Mouse (Mus musculus) liver, embryonic 12.5 days (tissue): Measurements from ENCODE around the gene 9430097D07Rik. TPM values are rescaled to one million over a fixed set of nuclear protein-coding genes. Genes with fewer than 3 reads are reported as not detected.

Experiments used
- ATAC-seq: fragments of 200-750 bp; cut with Nextera tagmentation; 2 replicates; pipeline ENCODE4 v1.8.0; 2017; ENCODE audit warnings: moderate number of reproducible peaks, mild to moderate bottlenecking, moderate library complexity
- H3K27ac ChIP-seq: fragments of 300-500 bp; sonication (generic); 2 replicates; pipeline ENCODE4 v1.5.1; 2016; ENCODE audit warnings: mild to moderate bottlenecking
- H3K27me3 ChIP-seq: fragments of 300-500 bp; sonication (generic); replicated peaks from 2 replicates; pipeline ENCODE4 v1.6.1; 2016; ENCODE audit warnings: mild to moderate bottlenecking, moderate library complexity
- H3K36me3 ChIP-seq: fragments of 300-500 bp; sonication (generic); 2 replicates; pipeline ENCODE4 v1.6.1; 2016; ENCODE audit warnings: mild to moderate bottlenecking, moderate library complexity
- H3K4me1 ChIP-seq: fragments of 300-500 bp; sonication (generic); 2 replicates; pipeline ENCODE4 v1.6.1; 2016
- H3K4me2 ChIP-seq: fragments of 300-500 bp; sonication (generic); 2 replicates; pipeline ENCODE4 v1.6.1; 2016; ENCODE audit warnings: mild to moderate bottlenecking, moderate library complexity
- H3K4me3 ChIP-seq: fragments of 300-500 bp; sonication (generic); 2 replicates; pipeline ENCODE4 v1.5.1; 2016; ENCODE audit warnings: mild to moderate bottlenecking, moderate library complexity
- H3K9ac ChIP-seq: fragments of 300-500 bp; sonication (generic); 2 replicates; pipeline ENCODE4 v1.6.1; 2016; ENCODE audit warnings: mild to moderate bottlenecking, moderate library complexity
- H3K9me3 ChIP-seq: fragments of 300-500 bp; sonication (generic); replicated peaks from 2 replicates; pipeline ENCODE4 v1.6.1; 2016; ENCODE audit warnings: mild to moderate bottlenecking, moderate library complexity
- WGBS: fragments of 180-500 bp; shearing (Covaris S2); methylation state at CpG from one replicate; pipeline ENCODE4 v1.1.7; 2016; ENCODE audit not compliant: insufficient replicate concordance; 5-methylcytosine and 5-hydroxymethylcytosine counted together
- polyA plus RNA-seq: library from polyadenylated mRNA; unstranded; fragments of >200 nt; fragmentation: Nextera tagmentation; extraction: Ambion mirVana; gene quantifications from 2 replicates; pipeline ENCODE4 v1.2.1, GENCODE M21; 2016

The 9430097D07Rik gene
- polyA plus RNA-seq, 1 experiment from 2014 or later, result not detected

DNA sequence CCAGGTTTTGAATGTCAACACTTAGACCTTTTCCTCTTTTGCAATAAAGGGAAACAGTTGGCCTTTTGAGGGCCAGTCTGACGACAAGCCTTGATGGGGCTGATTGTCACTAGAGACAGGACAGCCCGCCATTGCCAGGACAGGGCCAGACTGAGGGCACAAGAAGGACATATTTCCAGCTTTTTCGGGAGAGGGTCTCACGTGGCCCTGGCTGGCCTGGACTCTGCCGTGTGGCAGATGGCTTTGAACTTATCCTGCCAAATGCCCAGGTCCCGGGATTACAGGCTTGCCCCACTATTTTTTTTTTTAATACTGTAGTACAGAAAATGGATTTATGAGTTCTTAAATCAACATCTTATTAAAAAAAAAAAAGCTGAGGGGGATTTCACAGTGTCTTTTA, 15.8 kb upstream of the 9430097D07Rik start:
- H3K4me1 ChIP-seq, result peaks cover 38% of the 10 kb centered on the region
- H3K27me3 ChIP-seq, result no peaks in the 10 kb centered on the region
- no peak overlapping the region for H3K27ac ChIP-seq
- H3K4me2 ChIP-seq, result no peak overlapping the region
- no peak for ATAC-seq
- H3K9me3 ChIP-seq, result no peaks in the 10 kb centered on the region
- 76% methylated on average over 6 of the region's 6 CpGs for WGBS
- H3K9ac ChIP-seq, result no peak overlapping the region
- no peak overlapping the region for H3K4me3 ChIP-seq
- peaks cover 34% of the 10 kb centered on the region for H3K36me3 ChIP-seq

DNA sequence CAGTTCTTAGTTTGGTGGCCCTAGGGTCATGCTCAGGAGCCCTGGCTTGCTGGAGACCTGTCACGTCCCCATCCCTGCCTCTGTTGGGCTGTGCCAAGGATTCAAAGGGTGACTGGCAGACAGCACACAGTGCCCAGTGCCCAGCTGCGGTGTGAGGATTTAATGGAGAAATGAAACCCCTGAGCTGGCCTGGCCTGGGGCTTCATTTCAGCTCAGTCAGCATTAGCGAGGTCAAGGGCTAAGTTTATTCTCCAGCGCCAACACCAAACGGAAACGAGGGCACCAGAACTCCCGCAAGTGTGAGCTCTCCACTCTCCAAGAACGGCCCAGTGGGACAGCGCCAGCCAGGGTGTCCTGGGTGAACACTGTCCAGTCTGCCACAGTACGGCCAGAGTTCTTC, 14.7 kb upstream of the 9430097D07Rik start:
- Histone ChIP-seq H3K27ac (0 out of 2 replicates have a peak overlapping the region, but pooled peaks have one; percentile 7), H3K9me3 (no peaks in the 10 kb centered on the region), H3K4me1 (peaks cover 40% of the 10 kb centered on the region), H3K27me3 (no peaks in the 10 kb centered on the region), H3K4me2 (no peak overlapping the region), H3K9ac (no peak overlapping the region), H3K36me3 (peaks cover 29% of the 10 kb centered on the region), H3K4me3 (no peak overlapping the region)
- 82% methylated on average over 10 of the region's 10 CpGs for WGBS
- ATAC-seq, result no peak

- Histone ChIP-seq H3K27ac (no peak overlapping the region), H3K36me3 (peaks cover 21% of the 10 kb centered on the region), H3K4me1 (peaks cover 40% of the 10 kb centered on the region), H3K4me2 (peak overlapping the region; percentile 94; the same call in 1 of the 2 replicates), H3K9ac (no peak overlapping the region), H3K4me3 (no peak overlapping the region), H3K9me3 (no peaks in the 10 kb centered on the region), H3K27me3 (no peaks in the 10 kb centered on the region)
- WGBS, result 72% methylated on average over 11 of the region's 11 CpGs
- no peak for ATAC-seq
These were observed 13.8 kb upstream of the 9430097D07Rik start for GRCm38 (mm10) chr2:32589213-32589795.

GRCm38 (mm10) chr2:32587731-32588321, 12.3 kb upstream of the 9430097D07Rik start:
- Histone ChIP-seq H3K27ac (peak overlapping the region; percentile 47; the same call in 1 of the 2 replicates), H3K4me1 (peaks cover 52% of the 10 kb centered on the region), H3K36me3 (peaks cover 12% of the 10 kb centered on the region), H3K4me3 (peak overlapping the region; percentile 69), H3K9ac (peak overlapping the region; percentile 76), H3K9me3 (no peaks in the 10 kb centered on the region), H3K27me3 (0 out of 2 replicates have a peak, but pooled peaks cover 6% of the 10 kb centered on the region), H3K4me2 (peak overlapping the region; percentile 94)
- 3% methylated on average over 9 of the region's 9 CpGs for WGBS
- no peak; the same call in 1 of the 2 replicates for ATAC-seq

DNA sequence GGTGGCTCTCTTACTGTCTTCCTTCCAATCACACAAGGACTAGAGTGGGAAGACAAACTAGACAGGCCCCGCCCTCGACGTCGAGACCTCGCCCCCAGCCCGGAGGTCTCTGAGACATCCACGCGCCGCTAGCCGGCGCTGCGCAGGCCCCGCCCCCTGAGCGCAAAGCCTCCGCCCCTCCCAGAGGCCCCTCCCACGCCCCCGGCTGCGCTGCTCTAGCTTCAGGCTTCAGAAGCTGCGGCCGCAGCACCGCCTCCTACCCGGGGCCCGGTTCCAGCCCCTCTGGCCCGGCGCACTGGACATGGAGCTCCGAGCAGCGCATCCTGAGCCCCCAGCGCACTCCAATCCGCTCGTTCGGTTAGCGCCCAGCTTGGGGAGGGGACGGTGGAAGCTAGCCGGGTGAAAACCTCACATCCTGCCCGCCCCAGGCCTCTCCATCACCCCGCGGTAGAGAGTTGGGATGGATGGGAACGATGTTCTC, 11.4 kb upstream of the 9430097D07Rik start, which contains the start of gene St6galnac4:
Gene St6galnac4 (plus strand): TSS at position 225 of the 481 bp plus-strand sequence.
- peak; percentile 83 for ATAC-seq
- Histone ChIP-seq H3K4me2 (peak within 1 kb of the TSS; percentile 94), H3K36me3 (peaks cover 8% of the 10 kb centered on the region), H3K9me3 (no peaks in the 10 kb centered on the region), H3K4me1 (peaks cover 53% of the 10 kb centered on the region), H3K9ac (peak within 1 kb of the TSS; percentile 76), H3K27me3 (peaks cover 6% of the 10 kb centered on the region; the same call in 1 of the 2 replicates), H3K4me3 (peak within 1 kb of the TSS; percentile 69), H3K27ac (peak within 1 kb of the TSS; percentile 47; the same call in 1 of the 2 replicates)
- under 1% methylated on average over 38 of the region's 38 CpGs for WGBS

DNA sequence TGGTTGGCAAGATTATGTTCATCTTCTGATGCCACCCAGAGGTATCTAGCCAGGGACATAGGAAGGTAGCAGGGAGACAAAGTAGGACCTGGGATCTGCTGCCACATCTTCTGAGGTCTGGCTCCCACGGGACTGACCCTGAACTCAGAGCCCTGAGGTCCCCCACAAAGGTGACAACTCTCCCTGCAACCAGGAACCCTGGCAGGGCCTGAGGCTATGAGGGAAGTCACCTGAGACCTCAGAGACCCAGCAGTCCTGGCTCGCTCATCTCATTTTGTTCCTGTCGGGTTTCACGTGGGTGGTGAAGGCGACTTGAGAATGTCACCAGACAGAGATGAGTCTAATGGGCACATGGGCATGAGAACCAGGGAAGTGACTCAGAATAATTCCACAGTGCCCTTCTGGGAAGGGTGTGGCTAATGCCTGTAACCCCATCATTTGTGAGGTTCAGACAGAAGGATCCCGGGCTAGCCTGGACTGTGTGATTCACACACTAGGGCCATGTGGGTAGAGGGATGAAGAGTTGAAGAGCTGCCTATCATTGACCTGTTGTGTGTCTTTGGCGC, 9.7 kb upstream of the 9430097D07Rik start:
- H3K27ac ChIP-seq, result no peak overlapping the region
- no peaks in the 10 kb centered on the region for H3K9me3 ChIP-seq
- peaks cover 57% of the 10 kb centered on the region for H3K4me1 ChIP-seq
- no peak overlapping the region for H3K4me3 ChIP-seq
- H3K27me3 ChIP-seq, result peaks cover 16% of the 10 kb centered on the region
- ATAC-seq, result no peak
- H3K9ac ChIP-seq, result no peak overlapping the region
- no peak overlapping the region for H3K4me2 ChIP-seq
- peaks cover 2% of the 10 kb centered on the region for H3K36me3 ChIP-seq
- WGBS, result 71% methylated on average over 7 of the region's 7 CpGs

GRCm38 (mm10) chr2:32582830-32583799, 7.6 kb upstream of the 9430097D07Rik start:
- ATAC-seq, result peak; percentile 71
- 10% methylated on average over 37 of the region's 37 CpGs for WGBS
- no peak overlapping the region for H3K27ac ChIP-seq
- no peaks in the 10 kb centered on the region for H3K36me3 ChIP-seq
- H3K27me3 ChIP-seq, result peaks cover 37% of the 10 kb centered on the region
- peak overlapping the region; percentile 42 for H3K4me3 ChIP-seq
- peaks cover 40% of the 10 kb centered on the region for H3K4me1 ChIP-seq
- H3K9me3 ChIP-seq, result no peaks in the 10 kb centered on the region
- peak overlapping the region; percentile 50; the same call in 1 of the 2 replicates for H3K9ac ChIP-seq
- peak overlapping the region; percentile 76 for H3K4me2 ChIP-seq

- H3K4me3 ChIP-seq, result 0 out of 2 replicates have a peak overlapping the region, but pooled peaks have one; percentile 12
- ATAC-seq, result no peak
These were observed 6.1 kb upstream of the 9430097D07Rik start for GRCm38 (mm10) chr2:32581450-32582095.

GRCm38 (mm10) chr2:32578146-32579046, 2.9 kb upstream of the 9430097D07Rik start:
- H3K27ac ChIP-seq, result no peak overlapping the region
- peaks cover 67% of the 10 kb centered on the region for H3K27me3 ChIP-seq
- no peaks in the 10 kb centered on the region for H3K9me3 ChIP-seq
- H3K4me1 ChIP-seq, result peaks cover 28% of the 10 kb centered on the region
- no peak overlapping the region for H3K9ac ChIP-seq
- peaks cover 3% of the 10 kb centered on the region; the same call in 1 of the 2 replicates for H3K36me3 ChIP-seq
- no peak overlapping the region for H3K4me3 ChIP-seq
- WGBS, result 38% methylated on average over 25 of the region's 30 CpGs
- no peak for ATAC-seq
- no peak overlapping the region for H3K4me2 ChIP-seq

More at GRCm38 (mm10) chr2:32581450-32582095, 6.1 kb upstream of the 9430097D07Rik start:
- no peak overlapping the region for H3K27ac ChIP-seq
- H3K36me3 ChIP-seq, result no peaks in the 10 kb centered on the region
- H3K4me2 ChIP-seq, result peak overlapping the region; percentile 42
- H3K27me3 ChIP-seq, result peaks cover 52% of the 10 kb centered on the region
- H3K9me3 ChIP-seq, result no peaks in the 10 kb centered on the region
- 36% methylated on average over 19 of the region's 19 CpGs for WGBS
- no peak overlapping the region for H3K9ac ChIP-seq
- H3K4me1 ChIP-seq, result peaks cover 26% of the 10 kb centered on the region

DNA sequence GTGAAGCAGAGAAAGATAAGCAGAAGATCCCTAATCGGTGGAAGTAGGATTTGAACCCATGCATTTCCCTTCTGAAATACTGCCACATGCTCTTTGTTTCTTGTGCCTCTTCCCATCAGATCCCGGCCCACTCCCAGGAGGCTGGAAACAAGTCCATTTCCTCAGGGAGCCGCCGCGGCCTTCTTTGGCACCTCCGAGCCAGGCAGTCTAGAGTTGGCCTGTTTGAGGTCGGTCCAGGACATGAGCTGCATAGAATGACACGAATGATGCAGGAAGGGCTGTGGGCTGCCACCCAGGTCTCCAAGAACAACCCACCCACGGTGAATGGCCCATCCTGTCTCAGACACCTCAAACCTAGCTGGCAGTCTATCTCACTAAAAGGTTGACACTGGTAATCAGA, 1.0 kb upstream of the 9430097D07Rik start:
- 72% methylated on average over 9 of the region's 9 CpGs for WGBS
- no peak overlapping the region for H3K9ac ChIP-seq
- no peaks in the 10 kb centered on the region for H3K9me3 ChIP-seq
- H3K27ac ChIP-seq, result no peak overlapping the region
- H3K4me2 ChIP-seq, result no peak overlapping the region
- peaks cover 18% of the 10 kb centered on the region for H3K36me3 ChIP-seq
- ATAC-seq, result no peak
- peaks cover 61% of the 10 kb centered on the region for H3K27me3 ChIP-seq
- peaks cover 29% of the 10 kb centered on the region for H3K4me1 ChIP-seq
- H3K4me3 ChIP-seq, result no peak overlapping the region
